Mouse (Mus musculus) hematopoietic stem cell, adult 5-6 weeks (primary cell): Measurements from ENCODE around the gene Gm3182. TPM values are rescaled to one million over a fixed set of nuclear protein-coding genes. Genes with fewer than 3 reads are reported as not detected.
"Not testable (repeated sequence)": the region's sequence is repeated elsewhere in the genome, so short reads cannot be mapped to it uniquely, and the experiment has no call there.

Source experiments
- ATAC-seq, 2 experiments: fragments of 125-278 bp in 1 of 2; replicated peaks in 1 of 2; 2 replicates each; pipeline ENCODE4 v1.8.0; 2016 to 2017; ENCODE audit warnings: inconsistent platforms in 2 of 2, mild to moderate bottlenecking in 2 of 2, moderate number of reproducible peaks in 2 of 2, low read depth in 1 of 2, moderate TSS enrichment in 1 of 2; ENCODE audit not compliant: low FRiP score in 2 of 2, poor library complexity in 2 of 2, severe bottlenecking in 2 of 2, insufficient read depth in 1 of 2, low TSS enrichment in 1 of 2
- total RNA-seq: library from RNA; stranded (forward); fragments of 172-1452, 232-1000 nt; gene quantifications from 2 replicates; pipeline ENCODE4 v1.2.3, GENCODE M21; 2017

Gm3182 gene
- total RNA-seq, result not detected in 2 replicates

DNA sequence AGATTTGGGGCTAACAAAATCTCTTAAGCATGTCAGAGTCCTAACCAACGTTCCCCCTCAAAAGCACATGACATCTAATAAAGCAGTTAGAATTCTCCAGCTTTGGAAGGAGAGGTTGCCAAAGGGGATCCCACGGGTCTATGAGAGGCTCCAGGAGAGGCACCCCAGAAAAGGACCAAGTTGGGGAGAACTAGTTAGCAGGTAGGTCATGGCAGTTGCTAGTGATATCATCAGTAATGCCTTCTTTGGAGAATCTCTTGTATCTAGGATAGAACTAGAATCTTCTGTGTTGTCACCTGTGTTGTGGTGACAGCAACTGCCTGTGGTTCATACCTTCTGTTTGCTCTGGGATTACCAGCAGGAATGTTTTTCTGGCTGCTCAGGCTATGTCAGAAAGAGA is at the start of gene Gm3182:
Gene Gm3182 (plus strand): TSS at position 301 of the 400 bp plus-strand sequence.
- not testable (repeated sequence) for ATAC-seq

DNA sequence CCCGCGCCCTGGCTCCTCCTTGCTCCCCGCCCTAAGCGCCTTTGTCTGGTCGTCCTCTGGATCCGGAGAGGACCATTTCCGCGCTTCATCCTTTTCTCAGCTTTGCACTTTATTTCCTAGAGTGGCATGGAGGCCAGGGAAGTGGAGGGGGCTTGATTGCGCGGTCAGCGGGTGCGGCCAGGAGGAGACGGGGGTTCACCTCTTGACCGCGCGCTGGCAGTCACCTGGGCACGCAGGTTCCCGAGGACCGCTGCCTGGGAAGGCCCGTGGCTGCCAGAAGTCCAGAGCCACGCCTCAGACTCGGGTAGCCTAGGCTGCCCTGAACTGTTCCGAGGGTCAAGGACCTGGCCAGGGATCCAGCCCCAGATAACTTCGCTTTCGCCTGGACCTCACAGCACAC is 17.9 kb downstream of the Gm3182 start:
- ATAC-seq, result not testable (repeated sequence)

Other genes starting within 250 kb of the Gm3182 start
- not detected in 2 replicates for gene Gm3138, start 232.1 kb upstream of the Gm3182 start, total RNA-seq
- gene Gm3149, start 164.5 kb upstream of the Gm3182 start, total RNA-seq, result not detected in 2 replicates
- not detected in 2 replicates for gene 2610042L04Rik, start 147.0 kb upstream of the Gm3182 start, total RNA-seq
- not detected in 2 replicates for gene Gm3159, start 84.2 kb upstream of the Gm3182 start, total RNA-seq
- not detected in 2 replicates for gene Gm3164, start 66.3 kb upstream of the Gm3182 start, total RNA-seq
- not detected in 2 replicates for gene Gm3173, start 50.8 kb upstream of the Gm3182 start, total RNA-seq
- gene Gm3047, start 73.7 kb downstream of the Gm3182 start, total RNA-seq, result not detected in 2 replicates
- gene Gm8159, start 150.6 kb downstream of the Gm3182 start, total RNA-seq, result not detected in 2 replicates
- not detected in 2 replicates for gene Gm3239, start 182.4 kb downstream of the Gm3182 start, total RNA-seq
- not detected in 2 replicates for gene Gm7876, start 227.5 kb downstream of the Gm3182 start, total RNA-seq
- not detected in 2 replicates for gene Gm3252, start 245.0 kb downstream of the Gm3182 start, total RNA-seq